Comparison of ENCODE assay signal across 13 mouse cellular contexts in genomic region chr1:38124261-38124660, GRCm38 (mm10).
"Had no signal": no experiment of that assay in that cellular context is flagged by ENCODE, and none has a peak within 500 bp of the region (broad histone marks: within the 10 kb centered on the region; RNA-seq: fewer than 3 reads in every experiment).

No protein-coding gene starts in this region.

- H3K36me3 ChIP-seq: limb, embryonic 13.5 days; midbrain, embryonic 10.5 days had no signal

- H3K4me3 ChIP-seq: layer of hippocampus, adult 2 months; limb, embryonic 13.5 days; midbrain, embryonic 10.5 days had no signal

- H3K9ac ChIP-seq: limb, embryonic 13.5 days; lung, embryonic 14.5 days had no signal

- ATAC-seq: inflammation-experienced regulatory T-cells, adult 6 months; midbrain, embryonic 16.5 days had no signal

- H3K9me3 ChIP-seq: limb, embryonic 13.5 days; midbrain, embryonic 10.5 days had no signal

- DNase-seq: kidney, adult 8-10 months; kidney, postnatal 4 days; left cerebral cortex, postnatal 4 days; lung, embryonic 14.5 days; lung, postnatal 10 days; lung, postnatal 4 days; right cerebral cortex, postnatal 14 days; thymus, postnatal 36 days had no signal

- H3K27me3 ChIP-seq: limb, embryonic 13.5 days had no signal

- H3K4me2 ChIP-seq: limb, embryonic 13.5 days; lung, embryonic 14.5 days had no signal

- H3K27ac ChIP-seq: layer of hippocampus, adult 2 months; limb, embryonic 13.5 days; midbrain, embryonic 10.5 days had no signal
